Mouse (Mus musculus): Measurements from ENCODE around the gene Plk1.

DNA sequence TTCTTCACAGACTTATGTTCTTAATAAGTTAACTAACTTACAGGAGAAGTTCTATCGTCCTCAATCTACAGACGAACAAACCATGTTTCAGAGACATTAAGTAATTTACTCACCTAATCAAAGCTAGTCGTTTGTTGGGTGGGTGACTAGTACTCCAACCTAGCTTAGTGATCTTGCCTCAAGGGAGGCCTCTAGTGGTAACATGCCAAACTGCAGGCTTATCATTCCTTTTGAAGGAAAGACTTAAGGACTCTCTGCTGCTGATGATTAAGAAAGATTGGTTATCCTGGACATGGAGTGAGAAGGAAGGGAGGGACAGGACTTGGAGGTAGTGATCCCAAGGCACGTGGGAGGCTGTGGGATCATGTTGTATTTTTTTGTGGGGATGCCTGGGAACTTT, 38.1 kb downstream of the Plk1 start:
- TF ChIP-seq CTCF (IDR thresholded peaks at IDR 0.05; ENCODE audit: insufficient read depth, low read depth, low read length) = no peak
- TF ChIP-seq POLR2A (IDR thresholded peaks at IDR 0.05; ENCODE audit: insufficient read depth, low read depth, low read length) = no peak

Measured in olfactory bulb, adult 2 months (tissue).